Mouse (Mus musculus) inflammation-experienced regulatory T-cells (primary cell): Measurements from ENCODE around the gene Gm16405. TPM values are rescaled to one million over a fixed set of nuclear protein-coding genes. Genes with fewer than 3 reads are reported as not detected.

Experiments used
- polyA plus RNA-seq, 2 experiments: library from polyadenylated mRNA; unstranded; fragments of 100-300 nt; shearing (Covaris generic); gene quantifications; one replicate each; pipeline ENCODE4 v1.2.1; 2017

Gene Gm16405
- not detected for polyA plus RNA-seq

DNA sequence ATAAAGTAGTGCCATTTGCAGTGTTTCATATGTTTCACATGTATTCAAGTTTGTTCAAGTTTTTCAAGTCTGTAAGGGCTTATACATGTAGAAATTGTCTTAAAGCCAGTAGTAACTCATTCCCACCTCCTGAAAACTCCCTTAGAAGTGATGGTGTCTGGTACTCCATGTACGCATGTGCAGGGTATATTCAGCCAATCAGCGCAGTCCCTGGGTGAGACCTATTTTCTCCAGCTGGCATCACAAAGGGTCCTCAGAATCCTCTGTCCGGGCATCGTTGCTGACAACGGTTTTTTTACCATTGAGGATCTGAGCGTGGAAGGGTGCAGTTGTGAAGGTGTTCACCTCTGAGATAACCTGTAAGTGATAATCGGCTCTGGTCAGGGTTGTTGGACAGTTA, at the start of gene Gm16405:
Gene Gm16405 (plus strand): TSS at position 301 of the 400 bp plus-strand sequence.

Other genes with a start within 250 kb of the Gm16405 start
- gene Gm16430, start 91.0 kb downstream of the Gm16405 start, polyA plus RNA-seq: not detected